Mouse (Mus musculus): Measurements from ENCODE around the gene Polr2h. TPM values are rescaled to one million over a fixed set of nuclear protein-coding genes. Genes with fewer than 3 reads are reported as not detected.
"Not testable (repeated sequence)": the region's sequence is repeated elsewhere in the genome, so short reads cannot be mapped to it uniquely, and the experiment has no call there.

The Polr2h gene
- polyA plus RNA-seq (2012; rRNA removed), result 27.7 and 28.1 TPM in 2 replicates

DNA sequence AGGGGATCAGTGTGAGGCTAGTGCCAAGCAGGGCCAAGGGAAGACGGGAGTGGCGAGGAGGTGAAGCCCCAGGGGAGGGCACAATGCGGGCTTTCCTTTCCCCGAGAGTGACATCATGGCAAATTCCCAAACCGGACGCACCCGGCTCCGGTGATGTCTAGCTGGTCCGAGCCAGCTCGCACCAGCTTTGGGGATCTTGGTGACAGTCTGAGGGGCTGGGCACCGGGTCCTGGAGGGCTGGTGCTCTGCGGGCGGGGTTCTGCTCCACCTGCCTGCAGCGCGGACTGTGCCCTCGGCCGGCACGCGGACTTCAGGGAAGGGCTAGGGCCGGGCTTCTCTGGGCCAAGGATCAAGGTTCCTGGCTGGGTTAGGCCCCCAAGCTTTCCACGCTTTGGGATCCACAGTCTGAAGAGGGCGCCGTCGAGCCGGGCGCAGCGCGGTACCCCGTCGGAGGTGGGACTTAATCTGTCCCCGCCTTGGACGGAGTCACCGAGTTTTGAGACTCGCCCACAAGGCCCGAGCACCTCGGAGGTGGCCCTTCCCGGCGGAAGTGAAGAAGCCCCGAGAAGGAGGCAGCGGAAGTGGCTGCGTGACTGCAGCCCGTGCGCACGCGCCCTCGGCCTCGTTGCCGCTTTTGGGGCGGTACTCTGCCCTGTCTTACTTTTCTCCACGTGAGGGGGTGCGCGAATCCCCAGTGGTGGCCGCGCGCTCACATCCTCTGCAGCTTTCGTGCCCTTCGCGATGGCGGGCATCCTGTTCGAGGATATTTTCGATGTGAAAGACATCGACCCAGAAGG lies at the start of gene Polr2h, which contains the start of gene Clcn2:
Gene Polr2h (plus strand): TSS at position 485 of the 797 bp plus-strand sequence.
Gene Clcn2 (minus strand): TSS at position 566 of the 797 bp plus-strand sequence.
- DNase-seq (ENCODE audit: low read depth, low spot score), result peak; percentile 97
- WGBS, result under 1% methylated on average over 62 of the region's 62 CpGs

DNA sequence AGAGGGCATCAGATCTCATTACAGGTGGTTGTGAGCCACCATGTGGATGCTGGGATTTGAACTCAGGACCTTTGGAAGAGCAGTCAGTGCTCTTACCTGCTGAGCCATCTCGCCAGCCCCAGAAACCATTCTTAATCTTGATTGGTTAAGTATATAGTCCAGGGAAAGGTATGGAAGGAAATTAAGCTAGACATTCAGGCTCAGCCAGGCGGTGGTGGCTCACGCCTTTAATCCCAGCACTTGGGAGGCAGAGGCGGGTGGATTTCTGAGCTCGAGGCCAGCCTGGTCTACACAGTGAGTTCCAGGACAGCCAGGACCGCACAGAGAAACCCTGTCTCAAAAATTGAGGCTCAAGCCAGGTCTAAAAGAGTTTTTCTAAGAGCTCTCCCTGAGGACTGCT lies 49.5 kb upstream of the Polr2h start, which contains the start of gene Eif4g1:
Gene Eif4g1 (plus strand): TSS at position 301 of the 400 bp plus-strand sequence.
- not testable (repeated sequence) for DNase-seq (ENCODE audit: low read depth, low spot score)
- 97% methylated on average over 6 of the region's 6 CpGs for WGBS

DNA sequence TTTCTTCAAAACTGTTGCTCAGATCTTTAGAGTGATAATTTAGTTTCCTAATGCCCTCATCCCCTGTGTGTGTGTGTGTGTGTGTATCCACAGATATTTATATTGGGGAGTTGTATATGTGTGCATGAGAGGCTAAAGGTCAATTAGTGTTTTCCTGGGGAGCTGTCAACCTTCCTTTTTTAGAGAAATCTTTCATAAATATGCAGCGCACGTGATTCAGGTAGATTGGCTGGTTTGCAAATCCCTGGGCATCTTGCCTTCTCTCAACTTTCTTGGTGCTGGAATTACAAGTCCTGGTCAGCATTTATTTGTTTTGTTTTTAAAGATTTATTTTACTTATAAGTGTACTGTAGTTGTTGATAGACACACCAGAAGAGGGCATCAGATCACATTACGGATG lies 47.2 kb upstream of the Polr2h start:
- DNase-seq (ENCODE audit: low read depth, low spot score), result no peak
- 84% methylated on average over 3 of the region's 3 CpGs for WGBS

DNA sequence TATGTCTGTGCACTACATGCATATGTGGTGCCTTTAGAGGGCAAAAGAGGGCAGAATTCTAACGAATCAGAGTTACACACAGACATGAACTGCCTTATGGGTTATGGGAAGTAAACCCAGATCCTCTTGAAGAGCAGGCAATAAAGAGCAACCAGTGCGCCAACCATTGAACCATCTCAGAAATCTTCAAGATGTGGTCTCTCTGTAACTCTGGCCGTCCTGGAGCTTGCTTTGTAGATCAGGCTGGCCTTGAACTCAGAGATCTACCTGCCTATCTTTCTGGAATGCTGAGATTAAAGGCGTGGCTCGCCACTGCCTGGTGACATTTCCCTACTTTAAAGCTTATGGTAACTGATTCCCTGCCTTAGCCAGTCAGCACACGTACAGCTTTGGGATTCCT lies 45.6 kb upstream of the Polr2h start:
- DNase-seq (ENCODE audit: low read depth, low spot score), result no peak

DNA sequence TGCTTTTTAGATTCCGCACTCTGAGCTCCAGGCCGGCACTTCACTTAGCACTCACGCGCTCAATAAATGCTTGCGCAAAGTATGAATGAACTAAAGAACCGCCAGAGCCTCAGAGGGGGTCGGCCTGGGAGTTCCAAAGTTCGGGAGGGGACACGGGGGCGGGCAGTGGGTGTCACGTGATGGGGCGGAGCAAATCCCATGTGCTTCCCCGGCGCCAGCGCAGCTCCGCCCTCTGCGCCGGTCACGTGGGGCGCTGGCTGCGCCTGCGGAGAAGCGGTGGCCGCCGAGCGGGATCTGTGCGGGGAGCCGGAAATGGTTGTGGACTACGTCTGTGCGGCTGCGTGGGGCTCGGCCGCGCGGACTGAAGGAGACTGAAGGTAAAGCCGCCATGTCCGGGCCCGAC lies 45.0 kb upstream of the Polr2h start:
- peak; percentile 72 for DNase-seq (ENCODE audit: low read depth, low spot score)
- WGBS, result under 1% methylated on average over 38 of the region's 38 CpGs

More for the DNA sequence above, 45.6 kb upstream of the Polr2h start:
- WGBS, result 9% methylated on average over 6 of the region's 6 CpGs

GRCm38 (mm10) chr16:20672965-20673705 lies 44.3 kb upstream of the Polr2h start:
- no peak for DNase-seq (ENCODE audit: low read depth, low spot score)
- under 1% methylated on average over 76 of the region's 78 CpGs for WGBS

DNA sequence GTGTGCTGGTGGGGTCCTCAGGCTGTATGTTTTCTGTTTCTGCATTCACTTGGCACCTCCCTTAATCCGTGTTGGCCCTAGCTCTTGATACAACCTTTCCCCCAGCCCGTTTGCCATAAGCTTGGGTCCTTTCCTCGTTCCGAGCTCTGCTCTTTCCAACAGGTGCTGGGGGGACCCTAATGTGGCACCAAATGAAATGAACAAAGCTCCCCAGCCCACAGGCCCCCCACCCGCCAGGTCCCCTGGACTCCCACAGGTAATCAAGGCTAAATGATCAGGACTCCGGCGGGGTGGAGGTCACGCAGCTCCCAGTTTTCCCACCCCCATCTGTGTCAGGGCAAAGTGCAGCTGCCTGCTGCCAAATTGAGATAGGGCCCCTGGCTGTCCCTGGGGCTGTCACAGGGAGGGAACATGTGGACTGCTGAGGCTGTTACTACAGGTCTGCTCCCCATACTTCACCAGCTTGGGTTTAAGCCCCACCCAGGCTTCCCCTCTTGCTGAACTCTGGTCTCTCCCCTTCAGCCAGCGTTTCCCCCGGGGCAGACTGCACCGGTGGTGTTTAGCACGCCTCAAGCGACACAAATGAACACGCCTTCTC lies 43.7 kb upstream of the Polr2h start:
- WGBS, result 4% methylated on average over 14 of the region's 14 CpGs
- no peak for DNase-seq (ENCODE audit: low read depth, low spot score)

GRCm38 (mm10) chr16:20675213-20675612 lies 42.3 kb upstream of the Polr2h start:
- 93% methylated on average over 6 of the region's 6 CpGs for WGBS
- no peak for DNase-seq (ENCODE audit: low read depth, low spot score)

DNA sequence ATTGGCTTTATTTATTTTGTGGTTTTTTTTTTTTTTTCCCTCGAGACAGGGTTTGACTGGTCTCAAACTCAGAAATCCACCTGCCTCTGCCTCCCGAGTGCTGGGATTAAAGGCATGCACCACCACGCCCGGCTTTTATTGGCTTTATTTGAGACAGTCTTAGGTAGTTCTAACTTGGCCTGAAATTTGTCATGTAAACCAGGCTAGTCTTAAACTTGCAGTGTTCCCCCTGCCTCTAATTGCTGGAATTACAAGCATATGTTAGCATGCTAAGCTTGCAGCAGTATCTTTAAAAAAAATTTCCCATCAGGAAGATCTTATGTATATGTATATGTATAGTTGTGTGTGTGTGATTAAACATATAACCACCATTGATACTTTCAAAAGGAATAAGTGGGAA lies 40.8 kb upstream of the Polr2h start:
- DNase-seq (ENCODE audit: low read depth, low spot score), result no peak
- WGBS, result 37% methylated on average over 4 of the region's 4 CpGs

DNA sequence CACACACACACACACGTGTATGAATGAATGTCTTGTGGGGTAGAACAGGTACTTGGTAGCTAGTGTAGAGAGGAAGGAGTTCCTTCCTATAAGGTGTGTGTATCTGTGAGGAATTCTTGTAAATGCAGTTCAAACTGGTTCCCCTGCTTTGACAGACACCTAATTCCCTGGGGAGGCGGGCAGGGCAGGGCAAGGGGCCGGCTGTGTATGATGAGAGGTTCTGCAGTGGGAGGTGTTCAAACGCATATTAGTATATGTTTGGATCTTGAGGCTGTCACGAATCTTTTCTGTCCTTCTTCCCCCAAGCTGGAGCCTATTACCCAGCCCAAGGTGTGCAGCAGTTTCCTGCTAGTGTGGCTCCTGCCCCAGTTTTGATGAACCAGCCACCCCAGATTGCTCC lies 40.1 kb upstream of the Polr2h start:
- 36% methylated on average over 5 of the region's 5 CpGs for WGBS
- no peak for DNase-seq (ENCODE audit: low read depth, low spot score)

DNA sequence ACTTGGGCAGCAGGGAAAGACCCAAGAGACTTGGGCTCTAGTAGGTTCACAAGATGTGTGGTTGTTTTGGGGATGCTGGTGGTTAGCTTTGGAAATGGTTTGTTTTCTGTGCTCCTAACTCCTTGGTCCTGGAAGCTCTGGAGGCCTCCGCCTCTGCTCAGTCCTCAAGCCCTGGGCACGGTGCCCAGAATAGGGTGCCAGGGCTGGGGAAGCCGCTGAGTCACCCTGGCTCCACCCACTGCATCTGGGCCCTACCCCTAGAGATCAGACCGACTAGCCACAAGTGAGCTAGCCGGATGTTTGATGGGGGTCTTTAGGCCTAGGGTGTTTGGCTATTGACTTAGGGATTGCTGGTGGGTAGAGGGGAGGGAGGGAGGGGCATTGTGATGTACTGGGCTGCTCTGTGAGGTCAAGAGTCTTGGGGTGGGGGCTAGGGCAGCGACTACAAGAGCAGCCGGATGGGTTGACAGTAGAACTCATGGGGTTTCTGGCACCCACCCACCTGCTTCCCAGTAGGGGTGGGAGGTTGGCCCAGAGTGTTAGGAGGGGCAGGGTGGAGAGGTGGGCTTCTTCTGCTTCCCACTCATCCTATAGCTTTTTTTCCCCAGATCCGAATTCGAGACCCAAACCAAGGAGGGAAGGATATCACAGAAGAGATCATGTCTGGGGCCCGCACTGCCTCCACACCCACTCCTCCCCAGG lies 39.3 kb upstream of the Polr2h start:
- WGBS, result 47% methylated on average over 10 of the region's 10 CpGs
- peak; percentile 91 for DNase-seq (ENCODE audit: low read depth, low spot score)

GRCm38 (mm10) chr16:20690774-20691173 lies 26.7 kb upstream of the Polr2h start:
- 84% methylated on average over 3 of the region's 3 CpGs for WGBS
- DNase-seq (ENCODE audit: low read depth, low spot score), result no peak

- no peak for DNase-seq (ENCODE audit: low read depth, low spot score)
- 80% methylated on average over 1 of the region's 1 CpGs for WGBS
Measured at GRCm38 (mm10) chr16:20691617-20692016, 25.8 kb upstream of the Polr2h start.

GRCm38 (mm10) chr16:20692241-20692965 lies 25.1 kb upstream of the Polr2h start:
- DNase-seq (ENCODE audit: low read depth, low spot score), result no peak
- 63% methylated on average over 16 of the region's 16 CpGs for WGBS

GRCm38 (mm10) chr16:20693111-20693701 lies 24.3 kb upstream of the Polr2h start, which contains the start of gene Fam131a:
Gene Fam131a (plus strand): TSS chr16:20693241.
- WGBS, result 1% methylated on average over 37 of the region's 37 CpGs
- no peak for DNase-seq (ENCODE audit: low read depth, low spot score)

- DNase-seq (ENCODE audit: low read depth, low spot score), result no peak
- 58% methylated on average over 8 of the region's 8 CpGs for WGBS
Measured at GRCm38 (mm10) chr16:20694781-20695180, 22.7 kb upstream of the Polr2h start.

DNA sequence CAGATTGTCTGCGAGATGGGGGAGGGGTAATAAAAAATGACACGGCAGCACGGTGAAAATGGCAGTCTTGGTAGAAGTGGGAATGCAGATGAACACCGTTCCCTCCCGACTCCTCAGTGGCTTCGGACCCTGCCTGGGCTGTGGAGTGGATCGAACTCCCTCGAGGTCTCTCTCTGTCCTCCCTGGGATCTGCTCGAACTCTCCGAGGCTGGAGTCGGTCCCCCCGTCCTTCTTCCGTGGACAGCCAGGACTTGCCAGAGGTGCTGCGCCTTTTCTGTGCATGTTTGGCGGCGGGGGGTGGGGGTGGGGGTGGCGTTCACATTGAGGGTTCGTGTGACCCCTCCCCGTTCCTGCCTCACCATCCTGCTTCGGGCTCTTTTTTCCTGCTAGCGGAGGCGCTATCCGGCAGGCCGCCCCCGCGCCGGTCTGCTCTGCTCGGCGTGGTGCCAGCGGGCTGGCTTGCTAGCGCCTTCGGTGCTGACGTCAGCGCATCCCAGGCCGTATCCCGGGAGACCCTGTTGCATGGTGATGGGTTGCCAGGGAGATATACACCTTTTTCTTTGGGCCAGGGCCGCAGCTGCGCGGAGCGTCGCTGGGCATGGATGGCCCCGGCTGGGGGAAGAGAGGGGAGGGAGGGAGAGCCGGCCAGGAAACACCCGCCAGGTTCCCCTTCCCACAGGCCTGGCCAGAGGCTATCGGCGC lies 21.7 kb upstream of the Polr2h start:
- 8% methylated on average over 46 of the region's 46 CpGs for WGBS
- no peak for DNase-seq (ENCODE audit: low read depth, low spot score)

DNA sequence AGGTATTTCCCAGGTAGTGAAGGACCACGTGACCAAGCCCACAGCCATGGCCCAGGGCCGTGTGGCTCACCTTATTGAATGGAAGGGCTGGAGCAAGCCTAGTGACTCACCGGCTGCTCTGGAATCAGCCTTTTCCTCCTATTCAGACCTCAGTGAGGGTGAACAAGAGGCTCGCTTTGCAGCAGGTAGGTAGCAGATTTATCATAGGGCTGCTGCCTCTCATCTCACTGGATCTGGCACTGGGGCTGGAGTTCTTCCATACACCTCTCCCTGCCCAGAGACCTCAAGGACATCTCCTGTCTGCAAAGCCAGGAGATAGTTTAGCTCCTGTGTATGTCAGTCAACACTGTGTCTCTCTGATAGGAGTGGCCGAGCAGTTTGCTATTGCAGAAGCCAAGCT lies 18.2 kb upstream of the Polr2h start:
- WGBS, result 72% methylated on average over 5 of the region's 5 CpGs
- no peak for DNase-seq (ENCODE audit: low read depth, low spot score)
